Mouse (Mus musculus) erythroblast, embryonic 14.5 days (primary cell): ENCODE data around the gene Iqsec2. TPM values are rescaled to one million over a fixed set of nuclear protein-coding genes. Genes with fewer than 3 reads are reported as not detected.
"Not testable (repeated sequence)": the region's sequence is repeated elsewhere in the genome, so short reads cannot be mapped to it uniquely, and the experiment has no call there.

Source experiments
- H3K27me3 ChIP-seq: 2 replicates; pipeline ENCODE4 v1.6.1; 2012; ENCODE audit warnings: inconsistent platforms; ENCODE audit not compliant: control insufficient read depth
- H3K36me3 ChIP-seq: 2 replicates; pipeline ENCODE4 v1.6.1; 2012; ENCODE audit warnings: mild to moderate bottlenecking, inconsistent platforms; ENCODE audit not compliant: control insufficient read depth
- H3K4me1 ChIP-seq: 2 replicates; pipeline ENCODE4 v1.6.1; 2012; ENCODE audit warnings: inconsistent platforms; ENCODE audit not compliant: control insufficient read depth
- H3K4me3 ChIP-seq: replicated peaks from 2 replicates; pipeline ENCODE3; 2012; ENCODE audit warnings: moderate library complexity, mild to moderate bottlenecking, inconsistent platforms
- H3K9me3 ChIP-seq: 2 replicates; pipeline ENCODE4 v1.6.1; 2012; ENCODE audit warnings: low read length, inconsistent platforms, mixed read lengths; ENCODE audit not compliant: control insufficient read depth
- GATA1 ChIP-seq: IDR thresholded peaks from 2 replicates; pipeline ENCODE4 v1.6.1; 2012; ENCODE audit warnings: low read length, inconsistent platforms, mixed read lengths
- TAL1 ChIP-seq: IDR thresholded peaks from 3 replicates; pipeline ENCODE4 v1.6.1; 2012; ENCODE audit warnings: low read length, inconsistent platforms, mixed read lengths
- polyA plus RNA-seq: library from polyadenylated mRNA; stranded (reverse); fragments of >175 nt; gene quantifications from 2 replicates; pipeline ENCODE4 v1.2.3, GENCODE M21; 2012

Iqsec2 gene
- polyA plus RNA-seq, 1 experiment: 0.01 TPM

- Histone ChIP-seq H3K4me1 (peaks cover 29% of the 10 kb centered on the region), H3K9me3 (no peaks in the 10 kb centered on the region), H3K36me3 (peaks cover 27% of the 10 kb centered on the region), H3K27me3 (no peaks in the 10 kb centered on the region), H3K4me3 (peak within 1 kb of the TSS; percentile 100)
- no peak for TF ChIP-seq GATA1
- TF ChIP-seq TAL1: no peak
Observed at GRCm38 (mm10) chrX:152232781-152233763, 89.0 kb downstream of the Iqsec2 start, which contains the start of gene Kdm5c. TSS of gene Kdm5c (plus strand) at chrX:152233020.

- Histone ChIP-seq H3K4me1 (peaks cover 29% of the 10 kb centered on the region), H3K27me3 (no peaks in the 10 kb centered on the region), H3K4me3 (peak overlapping the region; percentile 100), H3K9me3 (no peaks in the 10 kb centered on the region), H3K36me3 (peaks cover 38% of the 10 kb centered on the region)
- no peak for TF ChIP-seq GATA1
- TF ChIP-seq TAL1: no peak
Observed at GRCm38 (mm10) chrX:152234125-152234524, 90.1 kb downstream of the Iqsec2 start.

GRCm38 (mm10) chrX:152235758-152236157 lies 91.7 kb downstream of the Iqsec2 start:
- H3K9me3 ChIP-seq: no peaks in the 10 kb centered on the region
- peak overlapping the region; percentile 100 for H3K4me3 ChIP-seq
- H3K27me3 ChIP-seq: no peaks in the 10 kb centered on the region
- peaks cover 54% of the 10 kb centered on the region for H3K36me3 ChIP-seq
- H3K4me1 ChIP-seq: peaks cover 29% of the 10 kb centered on the region
- TF ChIP-seq GATA1 (no peak), TAL1 (no peak)

DNA sequence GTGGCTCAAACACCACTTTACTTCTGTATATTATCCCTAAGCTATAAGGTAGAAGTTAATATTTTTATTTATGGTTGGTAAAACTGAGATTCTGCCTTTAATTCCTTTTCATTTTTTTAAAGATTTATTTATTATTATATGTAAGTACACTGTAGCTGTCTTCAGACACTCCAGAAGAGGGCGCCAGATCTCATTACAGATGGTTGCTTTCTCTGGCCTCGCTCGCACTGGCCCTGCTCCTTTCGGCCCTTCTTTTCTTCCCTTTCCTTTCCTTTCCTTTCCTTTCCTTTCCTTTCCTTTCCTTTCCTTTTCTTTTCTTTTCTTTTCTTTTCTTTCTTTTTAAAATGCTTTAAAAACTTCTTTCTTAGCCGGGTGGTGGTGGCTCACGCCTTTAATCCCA lies 99.1 kb downstream of the Iqsec2 start:
- peaks cover 41% of the 10 kb centered on the region for H3K4me1 ChIP-seq
- H3K9me3 ChIP-seq, H3K4me3 ChIP-seq, H3K27me3 ChIP-seq: not testable (repeated sequence)
- peaks cover 97% of the 10 kb centered on the region for H3K36me3 ChIP-seq

DNA sequence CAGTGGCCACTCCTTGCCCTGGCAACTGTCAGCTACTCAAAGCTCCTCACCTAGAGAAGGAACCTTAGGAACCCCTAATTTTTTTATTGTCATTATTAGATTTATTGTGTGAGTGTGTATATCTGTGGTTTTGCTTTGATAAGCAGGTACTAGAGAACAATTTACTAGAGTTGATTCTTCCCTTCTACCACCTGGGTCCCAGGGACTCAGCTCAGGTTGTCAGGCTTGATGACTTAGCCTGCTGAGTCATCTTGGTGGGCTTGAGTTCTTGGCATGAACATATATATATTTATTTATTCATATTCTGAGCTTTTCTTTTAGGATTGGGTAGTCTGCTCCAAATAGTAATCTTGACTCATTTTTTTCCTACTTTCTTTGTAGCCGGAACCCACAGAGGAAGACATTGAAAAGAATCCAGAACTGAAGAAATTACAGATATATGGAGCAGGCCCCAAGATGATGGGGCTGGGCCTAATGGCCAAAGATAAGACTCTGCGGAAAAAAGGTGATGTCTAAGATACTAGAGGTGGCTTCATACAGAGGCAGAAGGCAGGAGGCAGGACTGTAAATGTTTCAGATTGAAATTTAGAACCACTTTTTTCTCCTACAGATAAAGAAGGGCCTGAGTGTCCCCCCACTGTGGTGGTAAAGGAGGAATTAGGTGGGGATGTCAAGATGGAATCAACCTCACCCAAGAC lies 100.6 kb downstream of the Iqsec2 start:
- TF ChIP-seq GATA1 (no peak), TAL1 (peak; percentile 23; the same call in 1 of the 3 replicates)
- Histone ChIP-seq H3K4me3 (no peak overlapping the region), H3K4me1 (peaks cover 41% of the 10 kb centered on the region), H3K27me3 (no peaks in the 10 kb centered on the region), H3K9me3 (no peaks in the 10 kb centered on the region), H3K36me3 (peaks cover 97% of the 10 kb centered on the region)

DNA sequence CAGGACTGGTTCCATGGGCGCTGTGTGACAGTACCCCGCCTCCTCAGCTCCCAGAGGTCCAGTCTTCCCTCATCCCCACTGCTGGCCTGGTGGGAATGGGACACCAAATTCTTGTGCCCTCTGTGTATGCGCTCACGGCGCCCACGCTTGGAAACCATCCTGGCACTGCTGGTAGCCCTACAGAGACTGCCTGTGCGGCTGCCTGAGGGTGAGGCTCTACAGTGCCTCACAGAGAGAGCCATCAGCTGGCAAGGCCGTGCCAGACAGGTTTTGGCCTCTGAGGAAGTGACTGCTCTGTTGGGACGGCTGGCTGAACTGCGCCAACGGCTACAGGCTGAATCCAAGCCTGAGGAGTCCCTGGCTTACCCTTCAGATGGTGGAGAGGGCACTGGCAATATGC lies 127.1 kb downstream of the Iqsec2 start:
- Histone ChIP-seq H3K9me3 (no peaks in the 10 kb centered on the region), H3K36me3 (peaks cover 99% of the 10 kb centered on the region), H3K4me1 (no peaks in the 10 kb centered on the region), H3K27me3 (no peaks in the 10 kb centered on the region), H3K4me3 (no peak overlapping the region)
- no peak for TF ChIP-seq TAL1
- no peak for TF ChIP-seq GATA1

Other genes starting within 250 kb of the Iqsec2 start
- 1.6 and 2.3 TPM in 2 replicates for gene Hsd17b10, start 142.4 kb upstream of the Iqsec2 start, polyA plus RNA-seq
- gene Ribc1, start 128.0 kb upstream of the Iqsec2 start, polyA plus RNA-seq: 0.25 and 0.48 TPM in 2 replicates
- gene Smc1a, start 127.8 kb upstream of the Iqsec2 start, polyA plus RNA-seq: 2.4 and 2.9 TPM in 2 replicates
- 13.9 and 17.9 TPM in 2 replicates for gene Kdm5c, start 88.8 kb downstream of the Iqsec2 start, polyA plus RNA-seq
- gene Kantr, start 183.2 kb downstream of the Iqsec2 start, polyA plus RNA-seq: 0.01 TPM in 1 of 2 replicates, not detected in the other
- gene Tspyl2, start 198.2 kb downstream of the Iqsec2 start, polyA plus RNA-seq: 0.21 and 0.28 TPM in 2 replicates
- gene Gpr173, start 224.4 kb downstream of the Iqsec2 start, polyA plus RNA-seq: not detected in 2 replicates